Mouse (Mus musculus) layer of hippocampus, postnatal 36 days (tissue): ENCODE results near the gene Epha5. TPM values are rescaled to one million over a fixed set of nuclear protein-coding genes. Genes with fewer than 3 reads are reported as not detected.

Experiments
- DNase-seq, 2 experiments: peaks; one replicate each; pipeline ENCODE4 v3.0.0; 2022
- total RNA-seq, 2 experiments: library from RNA; stranded (reverse); gene quantifications; 2 replicates each; pipeline ENCODE4 v1.2.3; 2021

The Epha5 gene
- total RNA-seq = 100 to 1,000 TPM; 130 to 141 TPM

DNA sequence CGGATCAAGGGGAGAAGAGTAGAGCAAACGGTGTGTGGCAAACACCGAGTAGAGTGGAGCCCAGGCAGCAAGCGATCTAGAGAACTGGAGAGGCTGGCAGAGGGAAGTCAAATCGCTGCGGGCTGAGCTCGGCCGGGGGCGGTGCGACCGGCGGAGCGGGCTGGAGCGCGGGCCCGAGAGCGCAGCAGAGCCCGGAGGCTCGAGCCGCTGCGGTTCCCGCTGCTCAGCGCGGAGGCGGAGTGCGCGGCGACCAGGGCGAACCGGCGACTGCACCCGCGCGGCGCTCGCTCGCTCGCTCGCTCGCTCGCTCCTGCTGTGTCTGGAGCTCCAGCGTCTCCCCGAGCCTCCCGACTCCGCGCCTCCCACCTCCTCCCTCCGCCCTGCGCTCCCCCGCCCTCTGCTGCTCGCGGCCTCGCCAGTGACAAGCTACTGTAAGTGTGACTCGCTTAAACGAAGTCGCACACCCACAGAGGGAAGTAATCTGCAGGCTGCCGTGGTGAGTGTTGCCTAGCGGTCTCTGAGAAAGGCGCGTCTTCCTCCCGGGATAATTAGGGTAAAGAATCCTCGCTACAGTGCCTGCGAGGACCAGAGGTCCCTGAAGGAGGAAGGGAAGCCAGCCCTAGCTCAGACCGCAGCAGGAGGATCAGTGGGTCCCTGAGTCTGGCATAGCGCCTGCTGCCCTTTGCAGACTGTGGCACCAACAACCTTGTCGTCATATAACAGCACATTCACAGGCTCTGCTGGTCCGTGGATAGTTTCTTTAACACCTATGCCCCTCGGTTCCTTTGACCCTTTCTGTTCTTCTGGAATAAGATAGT is at the start of gene Epha5:
Gene Epha5, minus strand, starts transcription at position 321 of the 818 bp plus-strand sequence.
- DNase-seq = peak; percentile 83 to 84

DNA sequence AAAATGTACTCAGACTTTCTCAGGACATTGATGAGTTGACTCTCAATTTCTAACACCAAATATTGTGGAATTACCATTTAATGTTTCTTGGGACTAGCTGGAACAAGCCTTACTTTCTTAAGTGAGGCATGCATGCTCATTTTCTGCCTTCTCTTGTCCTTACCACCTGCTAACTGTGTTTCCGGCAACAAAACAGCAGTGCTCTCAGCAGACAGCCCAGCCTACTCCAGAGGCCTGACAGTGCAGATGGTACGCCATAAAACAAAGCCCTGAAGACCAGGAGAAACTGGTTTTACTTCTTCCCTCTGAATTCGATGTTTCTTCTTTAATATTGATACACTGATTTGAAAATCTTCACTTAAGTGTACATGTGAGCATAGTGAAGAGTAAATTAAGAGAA is 39.0 kb upstream of the Epha5 start:
- no peak for DNase-seq

DNA sequence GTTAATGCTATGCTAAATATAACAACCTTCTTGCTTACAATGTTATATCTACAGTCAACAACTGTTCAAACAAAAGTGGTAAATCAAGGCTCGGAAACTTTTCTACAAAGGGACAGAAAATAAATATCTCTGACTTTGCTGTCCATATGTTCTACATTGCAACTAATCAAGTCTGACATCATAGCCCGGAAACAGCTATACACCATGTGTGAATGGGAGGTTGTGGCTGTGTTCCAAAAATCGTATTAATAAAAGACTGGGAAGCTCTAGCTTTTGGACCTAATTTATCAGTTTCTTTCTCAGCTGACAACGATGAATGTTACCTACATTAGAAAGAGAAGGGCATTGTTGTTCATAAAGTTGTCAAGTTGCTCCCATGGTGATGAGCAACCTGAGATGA is 37.5 kb upstream of the Epha5 start:
- DNase-seq = no peak

DNA sequence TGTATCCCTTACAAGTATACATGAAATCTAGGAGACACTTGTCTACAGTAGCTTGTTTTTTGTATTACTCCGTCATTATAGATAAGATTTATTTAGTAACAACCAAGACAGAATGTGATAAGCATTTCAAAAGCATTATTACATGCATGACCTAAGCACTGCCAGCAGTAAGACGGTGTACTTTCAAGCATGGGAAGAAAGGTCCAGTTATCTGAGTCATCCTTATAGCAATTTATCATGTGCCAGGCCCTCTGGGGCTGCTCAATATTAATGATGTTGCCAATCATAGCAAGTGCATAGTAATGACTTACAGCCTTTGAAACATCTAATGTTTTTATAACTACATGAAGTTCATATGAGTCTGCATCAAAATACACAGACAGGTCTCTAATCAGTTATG is 36.7 kb upstream of the Epha5 start:
- no peak for DNase-seq

DNA sequence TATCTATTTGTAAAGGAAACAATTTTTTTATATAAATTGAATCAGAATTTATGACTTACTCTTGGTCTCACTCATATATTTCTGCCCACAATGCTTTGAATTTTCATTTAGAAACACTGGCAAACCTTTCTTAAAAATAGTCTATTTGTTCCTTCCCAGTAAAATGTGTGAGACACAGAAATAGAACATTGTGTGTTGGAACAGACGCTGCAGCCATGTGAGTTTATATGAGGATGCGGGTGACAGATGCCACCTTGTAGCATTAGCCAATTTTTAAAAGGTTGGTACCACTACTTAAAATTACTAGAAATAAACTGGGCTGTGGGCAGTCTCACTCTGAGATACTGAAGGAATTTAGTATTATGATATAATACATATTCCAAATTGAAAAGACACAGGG is 23.1 kb upstream of the Epha5 start:
- peak; percentile 12 to 30 for DNase-seq

DNA sequence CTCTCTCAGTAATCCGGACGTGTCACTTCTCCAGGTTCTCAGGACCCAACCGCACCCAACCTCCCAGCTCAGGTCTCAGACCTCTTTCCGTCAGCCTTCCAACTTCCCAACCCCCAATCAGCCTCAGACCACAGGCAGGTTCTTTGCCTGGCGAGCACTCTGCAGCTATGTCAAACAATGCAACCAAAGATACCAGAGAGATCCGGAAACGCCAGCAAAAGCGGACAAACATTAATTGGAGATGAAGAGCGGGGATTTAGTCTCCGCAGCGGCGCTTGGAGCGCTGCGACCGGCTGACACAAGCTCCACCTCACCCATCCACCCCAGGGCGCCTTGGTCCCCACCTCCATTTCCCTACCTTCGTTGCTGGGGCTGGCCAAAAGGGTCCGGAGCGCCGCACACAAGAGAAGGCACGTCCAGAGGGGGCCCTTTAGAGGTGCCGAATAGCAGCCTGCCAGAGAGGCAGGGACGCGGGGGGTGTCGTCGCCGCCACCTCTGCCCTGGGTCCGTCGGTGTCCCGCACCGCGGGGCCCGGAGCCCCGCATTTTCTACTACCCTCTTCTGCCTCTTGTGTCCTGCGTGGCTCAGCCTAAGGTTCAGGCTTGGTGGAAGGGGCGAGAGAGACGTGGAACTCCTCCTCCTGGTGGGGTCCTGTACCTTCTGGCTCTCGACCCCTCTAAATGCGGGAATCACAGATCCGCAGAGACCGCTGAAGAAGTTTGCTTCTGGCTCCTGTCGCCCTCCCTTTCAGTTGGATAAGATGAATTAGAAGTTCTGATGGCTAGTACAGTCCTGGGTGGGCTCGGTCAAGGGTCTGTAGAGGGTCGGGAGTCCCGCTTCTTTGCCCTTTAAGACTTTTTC is 991 bp downstream of the Epha5 start:
- DNase-seq = peak; percentile 47 to 48

DNA sequence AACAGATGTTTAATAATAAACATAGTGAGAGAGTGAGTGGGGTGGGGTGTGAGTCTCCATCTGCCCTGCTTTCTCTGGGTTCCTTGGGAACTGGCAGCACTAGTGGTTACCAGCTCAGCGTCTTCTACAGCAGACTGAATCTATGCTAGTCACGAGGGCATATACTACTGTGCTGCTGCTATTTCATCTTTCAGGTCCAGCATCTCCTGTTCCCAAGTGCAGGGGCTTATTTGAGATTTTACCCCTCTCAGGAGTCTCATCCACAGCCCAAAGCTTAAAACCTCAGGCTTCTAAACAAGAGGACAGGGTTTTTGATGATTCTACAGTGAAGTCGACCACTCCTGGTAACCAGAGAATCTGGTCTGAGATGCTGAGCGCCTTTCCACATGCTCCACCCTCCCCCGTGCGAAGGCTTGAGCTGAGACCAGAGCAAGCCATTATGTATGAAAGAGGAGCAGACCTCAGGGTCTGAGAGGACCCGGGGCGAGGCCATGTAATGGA is 2.2 kb downstream of the Epha5 start:
- DNase-seq = peak; percentile 33 to 55

DNA sequence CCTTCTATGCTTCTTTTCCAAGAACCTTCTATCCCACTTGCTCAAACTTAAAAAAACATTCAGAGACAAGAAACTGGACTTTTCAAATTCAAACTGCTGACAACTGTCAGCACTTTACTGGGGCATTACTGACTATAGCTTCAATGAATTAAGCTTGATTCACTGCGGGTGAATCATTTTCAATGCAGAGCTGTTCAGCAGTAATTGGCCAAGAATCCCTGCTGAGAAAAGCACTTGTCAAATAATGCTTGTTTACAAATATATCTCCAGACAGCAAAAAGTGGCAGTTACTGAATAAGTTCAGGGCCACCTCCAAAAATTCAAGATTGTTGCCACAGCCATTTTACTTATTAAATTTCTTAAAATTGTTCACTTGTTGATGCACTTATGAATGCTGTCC is 4.2 kb downstream of the Epha5 start:
- no peak for DNase-seq

DNA sequence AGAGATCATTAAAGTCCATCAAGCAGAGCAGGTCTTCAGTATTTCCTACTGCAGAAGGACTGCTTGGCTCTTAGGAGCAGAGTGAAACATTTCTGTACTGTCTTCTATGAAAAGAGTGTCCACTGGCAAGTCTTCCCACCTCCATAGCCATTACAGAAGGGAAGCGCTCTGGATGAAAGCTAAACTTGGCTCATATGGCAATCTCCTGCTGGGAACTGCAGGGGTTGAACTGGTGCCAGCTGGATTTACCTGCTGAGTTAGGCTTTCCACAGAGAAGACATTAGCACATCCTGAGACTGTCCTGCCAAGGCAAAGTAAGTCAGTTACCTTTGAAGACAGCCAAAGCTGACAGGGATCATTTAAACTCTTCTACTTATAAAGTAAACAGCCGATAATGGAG is 8.8 kb downstream of the Epha5 start:
- DNase-seq = no peak

DNA sequence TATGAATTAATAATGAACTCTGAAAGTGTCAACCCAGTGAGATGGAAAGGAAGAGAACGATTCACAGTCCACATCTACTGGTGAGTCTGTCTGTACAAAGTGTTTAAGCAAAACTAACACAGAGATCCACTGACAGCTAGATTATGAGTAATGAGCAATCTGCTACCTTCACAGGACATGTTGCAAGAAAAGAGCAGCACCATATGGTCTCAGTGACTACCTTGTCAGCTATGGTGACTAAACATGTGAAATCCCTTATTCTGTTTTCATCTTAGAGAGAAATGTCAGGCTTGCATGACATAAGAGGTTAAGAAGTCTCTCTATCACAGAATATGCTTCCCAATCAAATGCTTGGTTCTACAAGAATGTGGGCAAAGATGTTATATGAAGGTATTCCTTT is 20.1 kb downstream of the Epha5 start:
- DNase-seq = no peak

DNA sequence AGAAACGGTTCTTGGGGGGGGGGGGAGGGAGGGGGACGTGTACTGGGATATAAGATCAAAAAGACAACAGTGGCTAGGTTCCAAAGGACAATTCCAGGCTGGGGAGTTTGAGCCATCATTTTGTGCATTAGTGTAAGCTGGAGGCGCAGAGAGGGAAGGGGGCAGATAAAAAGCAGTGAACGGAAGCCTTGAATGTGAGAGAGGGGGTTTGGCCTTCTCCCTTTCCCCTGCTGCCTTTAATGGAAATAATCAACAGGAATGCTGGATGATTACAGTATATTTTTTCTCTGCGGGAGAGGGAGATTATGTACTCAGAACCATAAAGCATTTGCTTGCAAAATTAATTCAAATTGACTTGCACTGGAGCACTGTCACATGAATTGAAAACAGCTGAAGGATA is 51.8 kb downstream of the Epha5 start:
- no peak for DNase-seq

DNA sequence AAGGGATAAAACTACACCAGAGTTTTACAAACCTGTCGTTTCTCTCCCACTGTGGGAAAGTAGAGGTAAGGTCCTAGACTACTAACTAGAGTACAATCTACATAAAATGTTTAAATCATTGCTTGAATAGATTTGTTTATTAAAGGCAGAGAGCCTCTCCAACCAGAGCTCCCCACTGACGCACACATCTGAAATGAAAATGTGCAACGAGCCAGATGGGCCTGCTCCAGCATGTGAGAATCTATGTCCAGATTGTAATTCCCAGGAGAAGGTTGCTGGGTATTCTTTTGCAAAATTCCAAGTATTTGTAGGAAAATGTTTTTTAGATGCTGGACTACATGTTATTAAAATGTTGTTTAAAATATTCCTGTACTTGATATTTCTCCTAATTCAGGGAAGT is 57.8 kb downstream of the Epha5 start:
- no peak for DNase-seq

DNA sequence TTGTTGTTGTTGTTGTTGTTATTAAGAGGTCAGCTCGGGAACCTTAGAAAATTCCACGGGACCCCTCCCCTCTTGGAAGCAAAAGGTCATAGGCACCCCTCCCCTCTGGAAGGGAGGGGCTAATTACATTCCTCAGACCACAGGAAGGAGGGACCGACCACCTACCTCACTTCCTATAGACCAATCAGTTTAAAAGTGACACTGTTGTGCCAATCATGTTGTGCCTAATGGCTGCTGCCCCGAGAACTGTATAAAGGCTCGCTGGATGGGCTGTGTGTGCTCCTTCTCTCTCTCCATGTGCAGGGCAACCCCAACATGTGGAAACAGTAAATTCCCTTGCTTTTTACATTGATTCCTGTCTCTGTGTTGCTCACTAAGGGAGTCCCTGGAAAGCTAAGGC is 64.1 kb downstream of the Epha5 start:
- no peak for DNase-seq

DNA sequence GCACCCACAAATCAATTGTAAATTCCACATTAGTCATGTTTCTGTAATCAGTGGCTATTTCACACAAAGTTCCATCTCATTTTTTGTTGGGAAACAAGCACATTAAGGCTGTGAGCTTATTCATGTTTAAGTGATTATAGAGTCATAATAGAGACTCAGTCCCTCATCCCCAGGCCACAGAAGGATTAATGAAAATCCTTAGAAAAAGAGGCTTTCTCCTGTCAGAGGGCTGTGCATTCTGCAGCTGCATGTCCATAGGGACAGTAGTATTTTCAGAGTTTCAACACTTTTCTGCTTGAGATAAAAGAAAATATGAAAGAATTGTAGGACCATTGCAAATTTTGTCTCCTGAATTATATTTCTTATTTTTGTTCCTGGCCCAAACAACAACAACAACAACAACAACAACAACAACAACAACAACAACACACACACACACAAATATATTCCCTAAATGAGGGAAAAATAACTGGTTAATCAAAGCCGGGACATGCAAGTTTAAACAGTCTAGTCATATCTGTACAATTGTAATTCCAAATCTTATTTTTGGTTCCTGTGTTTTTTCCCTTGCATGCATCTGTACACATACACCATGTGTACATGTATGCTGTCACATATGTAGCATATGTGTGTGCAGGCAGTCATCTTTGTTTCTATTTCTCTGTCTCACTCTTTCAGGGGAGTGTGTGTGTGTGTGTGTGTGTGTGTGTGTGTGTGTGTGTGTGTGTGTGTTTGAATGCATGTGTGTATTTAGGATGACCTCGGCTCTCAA is 70.3 kb downstream of the Epha5 start:
- no peak for DNase-seq

DNA sequence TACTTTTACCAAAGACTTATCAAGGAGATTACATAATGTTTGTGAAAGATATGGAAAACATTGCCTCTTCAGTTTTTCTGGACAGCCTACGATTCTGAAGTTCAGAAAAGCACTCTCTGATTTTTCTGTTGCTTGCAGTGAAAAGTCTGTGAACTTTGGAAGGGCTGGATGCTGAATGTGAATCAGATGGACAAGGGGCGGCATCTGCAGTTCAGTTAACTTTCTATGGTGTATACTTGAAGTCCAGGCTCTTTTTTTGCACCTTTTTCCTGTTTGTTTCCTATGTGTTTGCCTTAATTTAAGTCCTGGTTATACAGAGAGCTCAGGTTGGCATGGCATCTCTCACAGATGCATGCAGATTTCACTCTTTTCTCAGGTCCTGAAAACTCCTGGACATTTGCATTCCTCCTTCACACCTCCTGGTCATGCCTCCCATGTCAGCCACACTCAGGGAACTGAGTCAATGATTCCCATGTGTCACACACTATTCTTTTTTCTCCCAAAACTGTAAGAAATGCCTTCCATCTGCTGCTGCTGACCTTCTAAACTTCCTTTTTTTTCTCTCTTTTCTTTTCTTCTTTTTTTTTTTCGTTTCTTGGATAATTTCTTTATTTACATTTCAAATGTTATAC is 81.2 kb downstream of the Epha5 start:
- no peak for DNase-seq

DNA sequence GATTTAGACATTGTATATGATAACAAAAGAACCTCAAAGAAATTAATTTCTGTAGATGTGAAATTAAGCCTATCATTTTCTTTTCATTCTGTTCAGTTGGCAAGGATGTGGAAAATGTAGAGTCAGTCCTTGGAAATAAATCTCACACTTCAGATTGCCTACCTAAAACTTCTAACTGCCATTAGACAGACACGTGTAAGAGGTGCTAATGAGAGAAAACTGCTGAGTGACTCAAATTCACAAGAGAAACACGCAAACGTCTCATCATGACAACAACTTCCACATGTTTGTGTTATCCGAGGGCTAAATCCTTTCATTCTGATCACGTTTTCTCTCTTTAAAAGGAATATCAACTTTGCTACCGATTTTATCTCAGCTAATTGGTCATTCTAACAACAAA is 82.7 kb downstream of the Epha5 start:
- DNase-seq = no peak

DNA sequence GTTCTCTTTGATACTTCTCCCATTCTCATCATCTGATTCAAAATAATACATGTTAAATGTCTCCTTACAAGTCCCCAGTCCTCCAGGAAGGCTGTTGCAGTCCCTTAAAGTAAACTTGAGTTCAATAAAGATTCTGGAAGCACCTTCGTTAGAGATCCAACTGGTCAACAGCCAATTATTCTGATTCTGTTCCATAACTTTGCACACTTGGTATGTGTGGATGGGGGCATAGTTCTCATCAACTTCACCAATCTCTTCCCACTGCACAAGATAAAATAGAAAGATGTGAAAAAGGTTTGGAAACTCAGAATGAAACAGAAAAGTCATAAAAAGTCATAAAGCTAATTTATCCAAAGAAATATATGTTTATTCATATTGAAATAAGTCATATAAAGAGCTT is 85.6 kb downstream of the Epha5 start:
- no peak for DNase-seq

DNA sequence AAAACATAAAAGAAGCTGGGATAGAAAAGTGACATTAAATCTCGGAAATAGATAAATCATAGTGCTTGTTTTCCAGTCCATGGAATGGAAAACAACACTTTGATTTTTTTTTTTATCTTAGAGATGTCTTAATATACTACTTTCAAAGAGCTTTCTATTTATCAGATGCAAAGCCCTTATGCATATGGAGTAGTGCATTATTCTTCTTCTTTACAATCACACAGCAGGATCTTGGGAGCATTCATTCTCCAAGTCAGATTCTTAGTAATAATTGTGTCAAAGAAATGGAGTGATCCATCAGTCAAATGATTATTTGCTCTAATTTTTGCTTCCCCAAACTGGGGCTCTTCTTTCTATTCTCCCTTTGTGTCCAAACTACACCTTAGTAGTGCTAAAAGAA is 96.6 kb downstream of the Epha5 start:
- DNase-seq = no peak

DNA sequence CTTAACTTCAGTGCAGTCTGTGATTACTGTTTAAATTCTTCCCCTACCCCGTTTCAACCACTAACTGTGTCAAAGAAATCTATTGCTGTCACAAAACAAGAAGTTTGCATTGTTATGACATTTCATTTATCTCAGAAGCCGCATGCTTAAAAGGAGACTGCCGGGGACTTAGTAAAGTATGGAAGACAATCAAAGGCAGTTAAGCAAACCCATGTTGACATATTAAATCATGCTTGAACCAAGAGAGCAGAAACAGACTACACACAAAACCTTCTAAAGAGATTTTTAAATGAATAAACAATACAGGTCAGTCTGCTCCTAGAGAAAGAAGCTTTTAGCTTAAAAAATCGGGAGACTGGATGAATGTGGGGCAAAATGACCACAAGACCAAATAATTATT is 97.0 kb downstream of the Epha5 start:
- no peak for DNase-seq

DNA sequence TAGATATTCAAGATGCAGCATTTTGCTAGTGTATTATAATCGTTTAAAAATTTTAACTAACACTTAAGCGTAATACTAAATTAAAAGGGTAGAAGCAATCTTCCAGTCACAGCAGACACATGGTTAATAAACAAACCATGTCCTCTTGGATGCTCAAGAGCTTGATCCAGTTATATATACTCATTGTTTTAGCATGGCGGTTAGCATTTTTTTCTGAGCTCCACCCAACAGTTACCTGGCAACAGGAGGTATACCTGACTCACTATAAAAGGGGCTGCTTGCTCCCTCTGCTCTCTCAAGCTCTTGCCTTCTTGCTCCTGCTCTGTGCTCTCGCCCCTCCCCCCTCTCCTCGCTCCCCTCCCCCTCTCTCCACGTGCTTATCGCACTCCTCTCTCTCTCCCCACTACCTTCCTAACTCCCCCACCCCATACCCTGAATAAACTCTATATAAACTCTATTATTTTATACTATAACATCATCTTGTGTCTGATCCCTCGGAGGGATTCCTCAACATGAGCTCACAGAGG is 98.3 kb downstream of the Epha5 start:
- no peak for DNase-seq

DNA sequence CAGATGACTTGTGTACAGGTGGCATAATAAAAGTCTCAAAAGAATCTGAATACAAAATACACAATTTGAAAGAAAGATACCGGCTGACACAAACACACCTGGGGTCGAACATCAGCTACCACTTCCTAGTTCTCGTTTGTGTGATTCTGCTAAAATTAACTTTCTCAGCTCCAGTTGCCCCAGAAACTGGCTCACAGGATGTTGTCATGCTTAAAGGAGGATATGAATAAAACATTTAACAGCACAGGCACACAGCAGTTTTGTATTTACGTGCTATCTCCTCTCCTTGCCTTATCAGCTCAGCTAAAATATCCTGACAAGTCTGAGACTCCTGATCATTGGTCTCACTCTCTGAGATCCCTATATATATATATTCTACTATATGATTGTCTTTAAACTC is 99.3 kb downstream of the Epha5 start:
- no peak for DNase-seq

DNA sequence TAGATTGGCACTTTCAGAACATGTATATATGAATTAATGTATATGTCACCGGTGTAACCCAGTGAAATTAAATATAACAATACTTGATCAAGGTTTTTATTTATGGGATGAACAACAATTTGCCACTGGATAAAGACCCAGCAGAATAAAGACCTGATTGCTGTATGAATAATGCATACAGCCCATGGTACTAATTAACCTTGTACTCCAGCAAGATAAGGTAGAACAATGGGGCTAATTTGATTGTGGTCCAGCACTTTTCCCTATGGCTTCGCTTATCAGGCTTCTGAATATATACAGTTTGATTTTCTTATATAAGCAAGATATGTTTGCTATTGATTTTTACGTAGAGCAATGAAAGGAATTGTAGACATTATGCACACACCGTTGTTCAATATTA is 103.6 kb downstream of the Epha5 start:
- no peak for DNase-seq
